Mouse (Mus musculus) bone marrow macrophage, adult 2 months (primary cell): ENCODE results near the gene Fam131b. TPM values are rescaled to one million over a fixed set of nuclear protein-coding genes. Genes with fewer than 3 reads are reported as not detected.

Experiments
- H3K27ac ChIP-seq: 2 replicates; pipeline ENCODE4 v1.5.1; 2012; ENCODE audit warnings: low read depth, low read length; ENCODE audit not compliant: insufficient read depth
- H3K4me1 ChIP-seq: 2 replicates; pipeline ENCODE4 v1.6.1; 2012; ENCODE audit warnings: low read length; ENCODE audit not compliant: control insufficient read depth, insufficient read depth
- H3K4me3 ChIP-seq: 2 replicates; pipeline ENCODE4 v1.5.1; 2012; ENCODE audit warnings: mild to moderate bottlenecking, low read length, moderate library complexity; ENCODE audit not compliant: insufficient read depth
- CTCF ChIP-seq: IDR thresholded peaks from 2 replicates; pipeline ENCODE4 v1.5.1; 2012; ENCODE audit warnings: low read depth, mild to moderate bottlenecking, low read length, moderate library complexity
- POLR2A ChIP-seq: IDR thresholded peaks from 2 replicates; pipeline ENCODE4 v1.6.1; 2012; ENCODE audit warnings: mild to moderate bottlenecking, low read depth, low read length, borderline replicate concordance
- polyA plus RNA-seq: library from polyadenylated mRNA; stranded (reverse); fragments of >200 nt; gene quantifications from 2 replicates; pipeline ENCODE4 v1.2.4, GENCODE M21; 2012; ENCODE audit not compliant: missing spikeins, insufficient read depth, insufficient read length

Gene Fam131b
- polyA plus RNA-seq, 1 experiment = not detected

- H3K4me1 ChIP-seq = no peaks in the 10 kb centered on the region
- no peak overlapping the region for H3K4me3 ChIP-seq
- H3K27ac ChIP-seq = no peak overlapping the region
- TF ChIP-seq CTCF = no peak
- no peak for TF ChIP-seq POLR2A
Measured at GRCm38 (mm10) chr6:42364607-42365006, 40.2 kb upstream of the Fam131b start.

- Histone ChIP-seq H3K4me1 (no peaks in the 10 kb centered on the region), H3K4me3 (no peak overlapping the region), H3K27ac (no peak overlapping the region)
- TF ChIP-seq POLR2A (no peak), CTCF (no peak)
Measured at GRCm38 (mm10) chr6:42364066-42364465, 39.6 kb upstream of the Fam131b start.

- H3K4me3 ChIP-seq = no peak overlapping the region
- TF ChIP-seq CTCF = no peak
- TF ChIP-seq POLR2A = no peak
- no peak overlapping the region for H3K27ac ChIP-seq
- no peaks in the 10 kb centered on the region for H3K4me1 ChIP-seq
Measured at GRCm38 (mm10) chr6:42362974-42363373, 38.5 kb upstream of the Fam131b start.

GRCm38 (mm10) chr6:42362497-42362896, 38.1 kb upstream of the Fam131b start:
- Histone ChIP-seq H3K27ac (no peak overlapping the region), H3K4me1 (no peaks in the 10 kb centered on the region), H3K4me3 (no peak overlapping the region)
- TF ChIP-seq CTCF (no peak), POLR2A (no peak)

GRCm38 (mm10) chr6:42362074-42362473, 37.6 kb upstream of the Fam131b start:
- TF ChIP-seq POLR2A = no peak
- TF ChIP-seq CTCF = no peak
- Histone ChIP-seq H3K4me3 (no peak overlapping the region), H3K27ac (no peak overlapping the region), H3K4me1 (no peaks in the 10 kb centered on the region)

- TF ChIP-seq POLR2A = no peak
- Histone ChIP-seq H3K4me3 (no peak overlapping the region), H3K27ac (no peak overlapping the region), H3K4me1 (no peaks in the 10 kb centered on the region)
Measured at GRCm38 (mm10) chr6:42361041-42361895, 36.8 kb upstream of the Fam131b start.

- Histone ChIP-seq H3K4me1 (no peaks in the 10 kb centered on the region), H3K27ac (no peak overlapping the region), H3K4me3 (no peak overlapping the region)
- TF ChIP-seq CTCF = no peak
- TF ChIP-seq POLR2A = no peak
Measured at GRCm38 (mm10) chr6:42360231-42360840, 35.9 kb upstream of the Fam131b start.

- TF ChIP-seq POLR2A = no peak
- no peak for TF ChIP-seq CTCF
- H3K27ac ChIP-seq = no peak overlapping the region
- H3K4me3 ChIP-seq = no peak overlapping the region
- peaks cover 7% of the 10 kb centered on the region for H3K4me1 ChIP-seq
Measured at GRCm38 (mm10) chr6:42359364-42360147, 35.1 kb upstream of the Fam131b start.

GRCm38 (mm10) chr6:42358901-42359300, 34.5 kb upstream of the Fam131b start:
- Histone ChIP-seq H3K4me1 (peaks cover 12% of the 10 kb centered on the region), H3K4me3 (no peak overlapping the region), H3K27ac (no peak overlapping the region)
- TF ChIP-seq CTCF = no peak
- TF ChIP-seq POLR2A = no peak
